ENCODE assay signal across 8 mouse cellular contexts in genomic region chr12:80230111-80230700, GRCm38 (mm10). TPM values are rescaled to one million over a fixed set of nuclear protein-coding genes. Genes with fewer than 3 reads are reported as not detected.
A peak's percentile ranks its signal among the peaks of the same experiment; 100 is the strongest.
DNase-seq lines count a peak whose midpoint lies in the region; ATAC-seq lines count a peak whose summit lies in the region.

No protein-coding gene starts in this region.

- peak; percentile 93 for DNase-seq in fibroblast of lung, adult 2 months (ENCODE audit: low read depth)
- peak; percentile 16 for DNase-seq in liver, embryonic 13.5 days
- peak; percentile 82 to 85 for DNase-seq in urinary bladder, postnatal 4 days (ENCODE audit: low spot score in 2 of 2)

- no peaks in the 10 kb centered on the region for H3K27me3 ChIP-seq in megakaryocyte, embryonic 14.5 days (replicated peaks)
- no peaks in the 10 kb centered on the region for H3K27me3 ChIP-seq in heart, embryonic 13.5 days (replicated peaks)
- H3K27me3 ChIP-seq in kidney, embryonic 16.5 days (ENCODE audit: insufficient read depth, low read length), result no peaks in the 10 kb centered on the region
- H3K27me3 ChIP-seq in liver, embryonic 13.5 days, result no peaks in the 10 kb centered on the region
- no peaks in the 10 kb centered on the region for H3K27me3 ChIP-seq in neural tube, embryonic 12.5 days (replicated peaks)

- H3K36me3 ChIP-seq in megakaryocyte, embryonic 14.5 days (replicated peaks; ENCODE audit: low read length), result peaks cover 42% of the 10 kb centered on the region
- peaks cover 20% of the 10 kb centered on the region for H3K36me3 ChIP-seq in heart, embryonic 13.5 days
- peaks cover 12% of the 10 kb centered on the region; the same call in 1 of the 2 replicates for H3K36me3 ChIP-seq in kidney, embryonic 16.5 days (ENCODE audit: insufficient read depth, low read length)
- H3K36me3 ChIP-seq in liver, embryonic 13.5 days, result no peaks in the 10 kb centered on the region
- H3K36me3 ChIP-seq in neural tube, embryonic 12.5 days, result no peaks in the 10 kb centered on the region

- H3K27ac ChIP-seq in heart, embryonic 13.5 days (replicated peaks), result peak overlapping the region; percentile 94
- peak overlapping the region; percentile 88 for H3K27ac ChIP-seq in kidney, embryonic 16.5 days (ENCODE audit: low read length)
- H3K27ac ChIP-seq in liver, embryonic 13.5 days, result peak overlapping the region; percentile 82
- H3K27ac ChIP-seq in neural tube, embryonic 12.5 days, result peak overlapping the region; percentile 37

- peak overlapping the region; percentile 59 for H3K4me2 ChIP-seq in heart, embryonic 13.5 days
- peak overlapping the region; percentile 26 for H3K4me2 ChIP-seq in kidney, embryonic 16.5 days (replicated peaks; ENCODE audit: low read depth, low read length)
- peak overlapping the region; percentile 19 for H3K4me2 ChIP-seq in liver, embryonic 13.5 days
- H3K4me2 ChIP-seq in neural tube, embryonic 12.5 days (replicated peaks), result peak overlapping the region; percentile 35

- H3K4me1 ChIP-seq in megakaryocyte, embryonic 14.5 days, result peaks cover 90% of the 10 kb centered on the region
- H3K4me1 ChIP-seq in heart, embryonic 13.5 days, result peaks cover 79% of the 10 kb centered on the region
- H3K4me1 ChIP-seq in kidney, embryonic 16.5 days (ENCODE audit: insufficient read depth, low read length), result peaks cover 59% of the 10 kb centered on the region
- H3K4me1 ChIP-seq in liver, embryonic 13.5 days (replicated peaks), result peaks cover 53% of the 10 kb centered on the region
- peaks cover 43% of the 10 kb centered on the region for H3K4me1 ChIP-seq in neural tube, embryonic 12.5 days

- H3K4me3 ChIP-seq in megakaryocyte, embryonic 14.5 days (replicated peaks), result peak overlapping the region; percentile 85
- H3K4me3 ChIP-seq in heart, embryonic 13.5 days, result 0 out of 2 replicates have a peak overlapping the region, but pooled peaks have one; percentile 17
- H3K4me3 ChIP-seq in kidney, embryonic 16.5 days (ENCODE audit: low read length), result no peak overlapping the region
- no peak overlapping the region for H3K4me3 ChIP-seq in liver, embryonic 13.5 days (replicated peaks)
- H3K4me3 ChIP-seq in neural tube, embryonic 12.5 days, result no peak overlapping the region

- 5% methylated on average over 10 of the region's 10 CpGs for WGBS in heart, embryonic 13.5 days
- WGBS in kidney, embryonic 16.5 days, result 6% methylated on average over 10 of the region's 10 CpGs
- 9% methylated on average over 10 of the region's 10 CpGs for WGBS in liver, embryonic 13.5 days (ENCODE audit: insufficient replicate concordance)
- 4% methylated on average over 10 of the region's 10 CpGs for WGBS in neural tube, embryonic 12.5 days

- peak overlapping the region; percentile 64 for H3K9ac ChIP-seq in heart, embryonic 13.5 days
- 0 out of 2 replicates have a peak overlapping the region, but pooled peaks have one; percentile 32 for H3K9ac ChIP-seq in kidney, embryonic 16.5 days (replicated peaks; ENCODE audit: low read length)
- H3K9ac ChIP-seq in liver, embryonic 13.5 days, result peak overlapping the region; percentile 13; the same call in 1 of the 2 replicates
- H3K9ac ChIP-seq in neural tube, embryonic 12.5 days, result no peak overlapping the region

- ATAC-seq in megakaryocyte, adult 5-6 weeks (ENCODE audit: poor library complexity, severe bottlenecking), result no peak
- ATAC-seq in heart, embryonic 13.5 days (ENCODE audit: extremely low read depth, insufficient number of reproducible peaks, low FRiP score, low TSS enrichment), result peak; percentile 64
- peak; percentile 92 for ATAC-seq in kidney, embryonic 16.5 days (ENCODE audit: low FRiP score, low TSS enrichment)
- ATAC-seq in liver, embryonic 13.5 days (ENCODE audit: low read depth), result peak; percentile 75
- ATAC-seq in neural tube, embryonic 12.5 days (ENCODE audit: low FRiP score, low read depth), result peak; percentile 45

- H3K9me3 ChIP-seq in megakaryocyte, embryonic 14.5 days, result no peaks in the 10 kb centered on the region
- H3K9me3 ChIP-seq in heart, embryonic 13.5 days, result no peaks in the 10 kb centered on the region
- H3K9me3 ChIP-seq in kidney, embryonic 16.5 days (ENCODE audit: low read length), result no peaks in the 10 kb centered on the region; the same call in 1 of the 2 replicates
- H3K9me3 ChIP-seq in liver, embryonic 13.5 days (replicated peaks), result no peaks in the 10 kb centered on the region
- H3K9me3 ChIP-seq in neural tube, embryonic 12.5 days, result 0 out of 2 replicates have a peak, but pooled peaks cover 3% of the 10 kb centered on the region

RNA-seq across cellular contexts. Expression of gene Actn1, which starts 30.0 kb away (rescaled TPM):
- polyA plus RNA-seq in megakaryocyte, embryonic 14.5 days (2012; ENCODE audit: insufficient read depth, low replicate concordance), result 408 and 519 TPM in 2 replicates
- 31.2 and 38.6 TPM in 2 replicates for total RNA-seq in megakaryocyte, adult 5-6 weeks (2015)
- 30.9 and 52.5 TPM in 2 replicates for total RNA-seq in megakaryocyte, adult 5-6 weeks (2017)
- 39.5 and 40.4 TPM in 2 replicates for polyA plus RNA-seq in heart, embryonic 13.5 days (2015; fragmentation: Nextera tagmentation; extraction: Ambion mirVana)
- polyA plus RNA-seq in kidney, embryonic 16.5 days (2015; fragmentation: Nextera tagmentation; extraction: Ambion mirVana), result 44.8 and 49.2 TPM in 2 replicates
- polyA plus RNA-seq in liver, embryonic 13.5 days (2015; fragmentation: Nextera tagmentation; extraction: Ambion mirVana), result 7.3 and 8.6 TPM in 2 replicates
- polyA plus RNA-seq in neural tube, embryonic 12.5 days (2016; fragmentation: Nextera tagmentation; extraction: Ambion mirVana), result 15.8 and 16.7 TPM in 2 replicates

Comparison
In these comparisons a context has a peak if more than half of its experiments do, and no peak if none do; other contexts are left out.
1. H3K4me3 ChIP-seq: peak in megakaryocyte, embryonic 14.5 days (single experiment) and heart, embryonic 13.5 days (single experiment); none in kidney, embryonic 16.5 days (single experiment), liver, embryonic 13.5 days (single experiment) and neural tube, embryonic 12.5 days (single experiment).
2. DNase-seq: peak in every context shown above with its lines; median percentile 93 in fibroblast of lung, adult 2 months; 84 in urinary bladder, postnatal 4 days; 16 in liver, embryonic 13.5 days.
3. H3K27ac ChIP-seq: peak in every context shown above with its lines; median percentile 94 in heart, embryonic 13.5 days; 88 in kidney, embryonic 16.5 days; 82 in liver, embryonic 13.5 days; 37 in neural tube, embryonic 12.5 days.
4. Peak in every context shown above with its lines, with median percentiles within 50 percentile points of each other: H3K4me2 ChIP-seq.